Mouse (Mus musculus) midbrain, embryonic 15.5 days (tissue): ENCODE measurements around the gene Glud1. TPM values are rescaled to one million over a fixed set of nuclear protein-coding genes. Genes with fewer than 3 reads are reported as not detected.
A peak's percentile ranks its signal among the peaks of the same experiment; 100 is the strongest.

Experiments used
- ATAC-seq: fragments of 200-750 bp; cut with Nextera tagmentation; replicated peaks from 2 replicates; pipeline ENCODE4 v1.8.0; 2017; ENCODE audit warnings: moderate TSS enrichment
- H3K27ac ChIP-seq: fragments of 300-500 bp; sonication (generic); 2 replicates; pipeline ENCODE4 v1.5.1; 2015; ENCODE audit warnings: mild to moderate bottlenecking, inconsistent platforms
- H3K27me3 ChIP-seq: fragments of 300-500 bp; sonication (generic); replicated peaks from 2 replicates; pipeline ENCODE4 v1.6.1; 2015; ENCODE audit warnings: inconsistent platforms
- H3K36me3 ChIP-seq: fragments of 300-500 bp; sonication (generic); replicated peaks from 2 replicates; pipeline ENCODE4 v1.6.1; 2015; ENCODE audit warnings: inconsistent platforms
- H3K4me1 ChIP-seq: fragments of 300-500 bp; sonication (generic); 2 replicates; pipeline ENCODE4 v1.6.1; 2015; ENCODE audit warnings: inconsistent platforms
- H3K4me2 ChIP-seq: fragments of 300-500 bp; sonication (generic); 2 replicates; pipeline ENCODE4 v1.6.1; 2015; ENCODE audit warnings: inconsistent platforms, mild to moderate bottlenecking, moderate library complexity
- H3K4me3 ChIP-seq: fragments of 300-500 bp; sonication (generic); 2 replicates; pipeline ENCODE4 v1.5.1; 2015; ENCODE audit warnings: mild to moderate bottlenecking, inconsistent platforms
- H3K9ac ChIP-seq: fragments of 300-500 bp; sonication (generic); 2 replicates; pipeline ENCODE4 v1.6.1; 2015; ENCODE audit warnings: mild to moderate bottlenecking, inconsistent platforms
- H3K9me3 ChIP-seq: fragments of 300-500 bp; sonication (generic); 2 replicates; pipeline ENCODE4 v1.6.1; 2016; ENCODE audit warnings: inconsistent platforms
- WGBS: fragments of 180-500 bp; shearing (Covaris S2); methylation state at CpG from one replicate; pipeline ENCODE4 v1.1.7; 2015; ENCODE audit warnings: mixed read lengths; 5-methylcytosine and 5-hydroxymethylcytosine counted together
- polyA plus RNA-seq: library from polyadenylated mRNA; unstranded; fragments of >200 nt; fragmentation: Nextera tagmentation; extraction: Ambion mirVana; gene quantifications from 2 replicates; pipeline ENCODE4 v1.2.1, GENCODE M21; 2015

Glud1 gene
- polyA plus RNA-seq, 1 experiment from 2014 or later = 92.5 TPM

GRCm38 (mm10) chr14:34374577-34374976 is 64.0 kb downstream of the Glud1 start, which contains the start of gene Sncg:
Sncg (minus strand) TSS chr14:34374789.
- Histone ChIP-seq H3K4me2 (no peak within 1 kb of the TSS), H3K4me1 (peaks cover 9% of the 10 kb centered on the region; the same call in 1 of the 2 replicates), H3K9me3 (no peaks in the 10 kb centered on the region), H3K4me3 (no peak within 1 kb of the TSS), H3K27ac (no peak within 1 kb of the TSS), H3K9ac (no peak within 1 kb of the TSS), H3K27me3 (no peaks in the 10 kb centered on the region), H3K36me3 (no peaks in the 10 kb centered on the region)
- no peak for ATAC-seq
- 52% methylated on average over 10 of the region's 10 CpGs for WGBS

DNA sequence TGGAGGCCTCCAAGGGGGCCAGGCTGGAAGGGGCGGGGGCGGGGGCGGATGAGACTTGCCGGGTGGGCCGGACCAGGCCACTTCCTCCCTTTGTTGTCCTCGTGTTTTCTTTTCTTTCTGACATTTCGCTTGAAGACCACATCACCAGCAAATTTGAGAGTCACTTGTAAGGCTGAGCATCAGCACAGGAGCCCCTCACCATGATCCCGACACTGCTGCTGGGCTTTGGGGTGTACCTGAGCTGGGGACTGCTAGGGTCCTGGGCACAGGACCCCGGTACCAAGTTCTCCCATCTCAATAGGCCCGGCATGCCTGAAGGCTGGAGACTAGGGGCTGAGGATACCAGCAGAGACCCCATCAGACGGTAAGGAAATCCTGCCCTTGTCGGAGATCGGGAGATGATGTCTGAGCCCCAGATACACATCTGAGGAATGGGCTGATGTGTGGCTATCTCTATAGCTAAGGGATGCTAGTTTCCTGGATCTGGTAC is 64.9 kb downstream of the Glud1 start, which contains the start of gene Mmrn2:
Mmrn2 (plus strand) TSS at position 51 of the 490 bp plus-strand sequence.
- Histone ChIP-seq H3K9ac (no peak within 1 kb of the TSS), H3K9me3 (no peaks in the 10 kb centered on the region), H3K27ac (no peak within 1 kb of the TSS), H3K4me2 (no peak within 1 kb of the TSS), H3K36me3 (no peaks in the 10 kb centered on the region), H3K4me3 (no peak within 1 kb of the TSS), H3K27me3 (no peaks in the 10 kb centered on the region), H3K4me1 (peaks cover 9% of the 10 kb centered on the region; the same call in 1 of the 2 replicates)
- ATAC-seq = no peak
- WGBS = 81% methylated on average over 13 of the region's 13 CpGs

DNA sequence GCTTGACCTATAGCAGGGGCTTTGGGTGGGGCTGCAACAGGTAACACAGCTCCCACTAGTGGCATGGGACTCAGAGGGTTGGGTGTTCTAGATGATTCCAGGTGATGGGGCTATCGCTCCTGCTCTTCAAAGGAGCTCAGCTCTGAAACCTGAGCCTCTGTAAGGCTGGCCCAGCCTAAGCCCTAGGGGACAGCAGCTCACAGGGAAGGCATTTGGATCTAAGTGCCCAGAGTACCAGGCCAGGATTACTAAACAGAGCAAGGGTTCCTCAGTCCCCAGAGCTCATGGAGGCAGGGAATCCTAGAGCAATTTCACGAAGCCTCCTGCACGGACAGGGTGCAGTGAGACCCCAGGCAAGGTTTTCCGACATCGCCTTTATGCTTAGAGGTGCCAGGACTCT is 65.4 kb downstream of the Glud1 start:
- H3K9ac ChIP-seq = no peak overlapping the region
- ATAC-seq = no peak
- no peak overlapping the region for H3K4me3 ChIP-seq
- H3K4me1 ChIP-seq = peaks cover 9% of the 10 kb centered on the region; the same call in 1 of the 2 replicates
- no peaks in the 10 kb centered on the region for H3K9me3 ChIP-seq
- H3K36me3 ChIP-seq = no peaks in the 10 kb centered on the region
- WGBS = 84% methylated on average over 5 of the region's 5 CpGs
- H3K27me3 ChIP-seq = no peaks in the 10 kb centered on the region
- no peak overlapping the region for H3K27ac ChIP-seq
- H3K4me2 ChIP-seq = no peak overlapping the region

DNA sequence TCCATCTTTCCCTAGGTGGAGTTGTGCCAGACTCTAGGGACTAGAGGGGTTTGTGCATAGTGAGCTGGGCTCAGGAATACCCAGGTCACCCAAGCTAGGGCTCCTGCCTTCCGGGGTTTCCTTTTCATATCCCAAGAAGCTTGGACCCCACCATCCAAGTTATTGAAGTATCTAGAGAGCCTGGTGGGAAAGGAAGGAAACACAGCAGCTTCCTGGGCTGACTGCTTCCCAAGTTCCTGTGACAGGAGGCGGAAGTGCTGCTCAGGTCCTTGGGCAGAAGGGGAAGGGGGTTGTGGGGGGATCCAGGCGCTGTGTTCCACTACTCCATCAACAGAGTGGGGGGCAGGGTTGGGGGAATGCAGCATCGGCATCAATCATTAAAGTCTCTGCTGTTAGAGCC is 66.6 kb downstream of the Glud1 start:
- WGBS = 79% methylated on average over 4 of the region's 4 CpGs
- H3K36me3 ChIP-seq = no peaks in the 10 kb centered on the region
- no peak overlapping the region for H3K4me3 ChIP-seq
- peaks cover 9% of the 10 kb centered on the region; the same call in 1 of the 2 replicates for H3K4me1 ChIP-seq
- no peak overlapping the region for H3K27ac ChIP-seq
- no peak overlapping the region for H3K9ac ChIP-seq
- H3K9me3 ChIP-seq = no peaks in the 10 kb centered on the region
- H3K4me2 ChIP-seq = no peak overlapping the region
- no peaks in the 10 kb centered on the region for H3K27me3 ChIP-seq
- no peak for ATAC-seq

DNA sequence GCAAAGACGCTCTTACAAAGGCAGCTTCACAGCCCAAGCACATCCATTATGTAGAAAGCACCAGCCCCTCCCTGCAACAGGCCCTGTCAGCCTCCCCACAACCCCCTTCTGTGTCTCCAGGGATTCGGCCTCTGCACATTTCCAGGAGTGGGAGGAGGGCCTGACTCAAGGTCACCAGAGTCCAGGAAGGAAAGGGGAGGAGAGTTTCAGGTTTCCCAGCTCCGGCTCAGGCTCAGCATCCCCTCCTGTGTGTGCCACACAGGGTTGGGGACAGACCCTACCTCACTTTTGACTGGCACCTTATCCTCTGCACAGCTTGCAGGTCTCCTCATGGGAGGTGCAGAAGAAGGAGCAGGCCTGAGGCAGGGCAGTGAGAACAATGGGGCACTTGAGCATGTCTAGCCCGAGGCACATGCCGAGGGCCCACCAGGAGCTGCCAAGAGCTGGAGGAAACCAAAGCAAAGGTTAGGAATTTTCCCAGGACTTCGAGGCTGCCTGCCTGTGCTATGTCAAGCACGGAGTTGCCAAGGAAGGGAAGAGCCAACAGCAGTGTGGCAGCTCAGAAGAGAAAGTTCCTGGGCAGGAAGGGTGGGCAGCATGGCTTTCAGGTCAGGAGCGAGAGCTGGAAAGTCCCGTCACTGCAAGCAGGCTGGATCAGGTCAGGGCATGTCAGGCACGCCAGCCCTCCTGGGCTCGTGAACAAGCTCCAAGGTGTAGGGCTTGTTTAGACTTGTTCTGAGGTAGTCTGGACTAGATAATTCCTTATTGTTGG is 68.2 kb downstream of the Glud1 start:
- Histone ChIP-seq H3K9me3 (no peaks in the 10 kb centered on the region), H3K4me1 (peaks cover 9% of the 10 kb centered on the region; the same call in 1 of the 2 replicates), H3K27me3 (no peaks in the 10 kb centered on the region), H3K27ac (no peak overlapping the region), H3K4me3 (no peak overlapping the region), H3K36me3 (no peaks in the 10 kb centered on the region), H3K4me2 (no peak overlapping the region), H3K9ac (no peak overlapping the region)
- WGBS = 49% methylated on average over 11 of the region's 11 CpGs
- ATAC-seq = peak; percentile 46

DNA sequence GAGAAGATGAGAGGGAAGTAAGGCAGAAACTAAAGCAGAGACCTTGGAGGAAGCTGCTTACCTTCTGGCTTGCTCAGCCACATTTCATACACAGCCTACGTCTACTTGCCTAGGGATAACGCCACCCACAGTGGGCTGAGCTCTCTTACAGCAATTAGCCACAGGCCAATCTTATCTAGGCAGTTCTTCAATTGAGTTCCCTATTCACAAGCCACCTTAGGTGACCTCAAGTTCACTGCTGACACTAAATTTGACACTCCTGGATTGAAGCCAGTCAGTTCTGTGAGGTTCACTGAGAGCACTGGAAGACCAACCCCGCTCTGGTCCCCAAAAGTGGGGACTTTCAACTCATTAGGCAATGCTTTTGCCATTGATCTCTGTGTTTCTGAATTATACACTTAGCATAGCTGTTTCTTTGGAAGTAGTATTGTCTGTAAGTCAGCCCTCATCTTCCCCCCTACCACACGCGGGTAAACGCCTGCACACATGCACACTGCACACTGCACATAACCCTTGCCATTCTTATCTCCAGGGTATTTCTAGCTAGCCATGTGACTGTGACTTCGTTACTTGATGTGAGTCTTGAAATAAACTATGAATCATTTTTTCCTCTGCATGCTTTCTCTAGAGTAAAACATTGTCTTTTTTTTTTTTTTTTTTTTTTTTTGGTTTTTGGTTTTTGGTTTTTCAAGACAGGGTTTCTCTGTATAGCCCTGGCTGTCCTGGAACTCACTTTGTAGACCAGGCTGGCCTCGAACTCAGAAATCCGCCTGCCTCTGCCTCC is 72.6 kb downstream of the Glud1 start:
- Histone ChIP-seq H3K9me3 (no peaks in the 10 kb centered on the region), H3K36me3 (no peaks in the 10 kb centered on the region), H3K4me1 (peaks cover 9% of the 10 kb centered on the region; the same call in 1 of the 2 replicates), H3K4me3 (no peak overlapping the region), H3K27me3 (no peaks in the 10 kb centered on the region), H3K4me2 (no peak overlapping the region), H3K9ac (no peak overlapping the region), H3K27ac (no peak overlapping the region)
- 94% methylated on average over 9 of the region's 9 CpGs for whole genome bisulfite sequencing
- no peak for ATAC-seq

DNA sequence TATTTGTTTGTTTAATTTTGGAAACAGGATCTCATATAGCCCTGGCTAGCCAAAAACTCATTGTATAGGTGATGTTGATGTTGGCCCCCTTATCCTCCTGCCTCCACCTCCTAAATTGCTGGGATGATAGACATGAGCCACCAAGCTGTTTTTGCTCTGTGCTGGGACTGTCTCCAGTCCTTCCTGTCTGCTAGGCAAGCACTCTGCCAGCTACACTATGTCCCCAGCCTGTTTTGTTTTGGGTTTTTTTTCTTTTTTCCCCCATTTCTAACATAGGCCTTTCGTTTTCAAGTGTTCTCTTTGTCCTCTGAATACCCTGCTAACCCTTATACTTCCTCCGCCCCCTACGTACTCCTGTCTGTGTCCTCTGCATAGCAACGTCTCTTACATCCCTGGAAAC is 82.8 kb downstream of the Glud1 start:
- Histone ChIP-seq H3K9ac (no peak overlapping the region), H3K36me3 (no peaks in the 10 kb centered on the region), H3K4me3 (no peak overlapping the region), H3K4me2 (no peak overlapping the region), H3K4me1 (no peaks in the 10 kb centered on the region), H3K27ac (no peak overlapping the region), H3K9me3 (no peaks in the 10 kb centered on the region), H3K27me3 (no peaks in the 10 kb centered on the region)
- 30% methylated on average over 4 of the region's 4 CpGs for WGBS
- no peak for ATAC-seq

Other genes starting within 250 kb of the Glud1 start
- 0.13 TPM in 1 of 2 replicates, not detected in the other for gene Anxa8, start 224.7 kb upstream of the Glud1 start, polyA plus RNA-seq
- gene A630023A22Rik, start 208.0 kb upstream of the Glud1 start, polyA plus RNA-seq = not detected in 2 replicates
- 0.15 and 0.17 TPM in 2 replicates for gene Npy4r, start 158.2 kb upstream of the Glud1 start, polyA plus RNA-seq
- gene Gprin2, start 109.1 kb upstream of the Glud1 start, polyA plus RNA-seq = 9.2 and 9.7 TPM in 2 replicates
- gene Syt15, start 91.1 kb upstream of the Glud1 start, polyA plus RNA-seq = 0.51 and 0.65 TPM in 2 replicates
- 5.2 and 7.0 TPM in 2 replicates for gene Shld2, start 234 bp upstream of the Glud1 start, polyA plus RNA-seq
- gene Fam25c, start 44.7 kb downstream of the Glud1 start, polyA plus RNA-seq = not detected in 2 replicates
- gene Sncg, start 64.1 kb downstream of the Glud1 start, polyA plus RNA-seq = 36.7 and 45.2 TPM in 2 replicates
- 4.7 and 5.0 TPM in 2 replicates for gene Mmrn2, start 64.7 kb downstream of the Glud1 start, polyA plus RNA-seq
- gene Bmpr1a, start 192.6 kb downstream of the Glud1 start, polyA plus RNA-seq = 15.2 and 17.5 TPM in 2 replicates
- gene 9230112D13Rik, start 212.1 kb downstream of the Glud1 start, polyA plus RNA-seq = not detected in 2 replicates